8 mouse cellular contexts compared by ENCODE assay signal in genomic region chr4:127015294-127015993, GRCm38 (mm10). TPM values are rescaled to one million over a fixed set of nuclear protein-coding genes. Genes with fewer than 3 reads are reported as not detected.
DNase-seq lines count a peak whose midpoint lies in the region; ATAC-seq and TF ChIP-seq lines count a peak whose summit lies in the region.
"Not testable (repeated sequence)": the region's sequence is repeated elsewhere in the genome, so short reads cannot be mapped to it uniquely, and the experiment has no call there.

No protein-coding gene starts in this region.

- H3K4me1 ChIP-seq in hindbrain, embryonic 14.5 days (replicated peaks; ENCODE audit: control insufficient read depth, insufficient read depth, low read length): not testable (repeated sequence)

- peak; percentile 49 for TF ChIP-seq CTCF in Patski (IDR thresholded peaks at IDR 0.05)

- not testable (repeated sequence) for H3K36me3 ChIP-seq in hindbrain, embryonic 14.5 days (replicated peaks; ENCODE audit: control insufficient read depth, insufficient read depth)

- POLR2A ChIA-PET in Patski (lab: Charles Lee): not testable (repeated sequence)

- 14% methylated on average over 14 of the region's 26 CpGs for WGBS in hindbrain, embryonic 14.5 days

- DNase-seq in Patski (ENCODE audit: low read depth, low spot score): not testable (repeated sequence)
- peak; percentile 88 to 91 for DNase-seq in cerebellum, postnatal 25 days
- peak; percentile 80 to 89 for DNase-seq in frontal cortex, postnatal 36 days (ENCODE audit: low spot score in 2 of 2)
- peak; percentile 90 for DNase-seq in hindbrain, embryonic 14.5 days (ENCODE audit: low spot score)
- peak; percentile 80 to 82 for DNase-seq in layer of hippocampus, postnatal 36 days
- peak; percentile 89 for DNase-seq in lung, postnatal 25 days (ENCODE audit: low spot score)
- peak; percentile 93 for DNase-seq in retina, postnatal 1 day
- peak; percentile 85 for DNase-seq in thymus, postnatal 4 days

- H3K4me2 ChIP-seq in hindbrain, embryonic 14.5 days (replicated peaks): peak overlapping the region; percentile 46

- not testable (repeated sequence) for H3K9me3 ChIP-seq in hindbrain, embryonic 14.5 days (ENCODE audit: control insufficient read depth, low read length)

- not testable (repeated sequence) for H3K9ac ChIP-seq in hindbrain, embryonic 14.5 days

- in situ Hi-C loops in Patski (cut with MboI; ENCODE audit: low pct_unique_long_range_greater_than_20kb): not testable (repeated sequence)

- H3K27ac ChIP-seq in hindbrain, embryonic 14.5 days: peak overlapping the region; percentile 71; the same call in 1 of the 2 replicates

- H3K27me3 ChIP-seq in Patski; hindbrain, embryonic 14.5 days (ENCODE audit: control insufficient read depth, insufficient read depth, low read length): not testable (repeated sequence)

- CTCF ChIA-PET in Patski (lab: Charles Lee): not testable (repeated sequence)

- ATAC-seq in Patski: peak; percentile 62
- peak; percentile 90; the same call in 1 of the 2 replicates for ATAC-seq in hindbrain, embryonic 14.5 days (ENCODE audit: low FRiP score)

- H3K4me3 ChIP-seq in hindbrain, embryonic 14.5 days (replicated peaks; ENCODE audit: low read length): peak overlapping the region; percentile 28

RNA-seq across cellular contexts. Expression of gene Sfpq, which starts 5.7 kb away (rescaled TPM):
- polyA plus RNA-seq in Patski (2021): 312 TPM
- polyA plus RNA-seq in hindbrain, embryonic 14.5 days (2014; fragmentation: Nextera tagmentation; extraction: Ambion mirVana): 92.5 and 102 TPM in 2 replicates
- total RNA-seq in layer of hippocampus, postnatal 36 days (2021): 100 to 1,000 TPM; 265 to 324 TPM

RNA-seq across cellular contexts. Expression of gene Zmym1, which starts 45.5 kb away (rescaled TPM):
- 5.7 TPM for polyA plus RNA-seq in Patski (2021)
- polyA plus RNA-seq in hindbrain, embryonic 14.5 days (2014; fragmentation: Nextera tagmentation; extraction: Ambion mirVana): 31.6 and 31.9 TPM in 2 replicates
- 10 to 100 TPM; 13.6 to 14.1 TPM for total RNA-seq in layer of hippocampus, postnatal 36 days (2021)

RNA-seq across cellular contexts. Expression of gene Zmym4, which starts 47.5 kb away (rescaled TPM):
- polyA plus RNA-seq in Patski (2021): 22.2 TPM
- 27.5 and 31.3 TPM in 2 replicates for polyA plus RNA-seq in hindbrain, embryonic 14.5 days (2014; fragmentation: Nextera tagmentation; extraction: Ambion mirVana)
- 10 to 100 TPM; 51.2 to 54.5 TPM for total RNA-seq in layer of hippocampus, postnatal 36 days (2021)
